Mouse (Mus musculus): ENCODE data around the gene Alcam. TPM values are rescaled to one million over a fixed set of nuclear protein-coding genes. Genes with fewer than 3 reads are reported as not detected.

Gene Alcam
- polyA plus RNA-seq, 1 experiment from 2014 or later: 35.2 TPM

- no peak overlapping the region for H3K4me2 ChIP-seq (ENCODE audit: low read length)
- no peaks in the 10 kb centered on the region for H3K36me3 ChIP-seq (ENCODE audit: control insufficient read depth, insufficient read depth, low read length)
- no peaks in the 10 kb centered on the region for H3K4me1 ChIP-seq (ENCODE audit: control insufficient read depth, insufficient read depth, low read length)
- H3K27ac ChIP-seq (ENCODE audit: low read length): no peak overlapping the region
- ATAC-seq: no peak
- H3K9me3 ChIP-seq (replicated peaks; ENCODE audit: control insufficient read depth, low read length, poor library complexity, severe bottlenecking): no peaks in the 10 kb centered on the region
- H3K27me3 ChIP-seq (ENCODE audit: control insufficient read depth, insufficient read depth, low read depth, low read length): no peaks in the 10 kb centered on the region
- 86% methylated on average over 4 of the region's 4 CpGs for WGBS
- no peak overlapping the region for H3K4me3 ChIP-seq (ENCODE audit: low read depth, low read length)
- no peak overlapping the region for H3K9ac ChIP-seq (ENCODE audit: low read depth, low read length)
These were observed 231.0 kb downstream of the Alcam start for GRCm38 (mm10) chr16:52222896-52223295.

GRCm38 (mm10) chr16:52219069-52219468 is 234.8 kb downstream of the Alcam start:
- ATAC-seq: no peak
- Histone ChIP-seq H3K4me3 (ENCODE audit: low read depth, low read length) (no peak overlapping the region), H3K4me1 (ENCODE audit: control insufficient read depth, insufficient read depth, low read length) (no peaks in the 10 kb centered on the region), H3K27me3 (ENCODE audit: control insufficient read depth, insufficient read depth, low read depth, low read length) (no peaks in the 10 kb centered on the region), H3K27ac (ENCODE audit: low read length) (no peak overlapping the region), H3K4me2 (ENCODE audit: low read length) (no peak overlapping the region), H3K36me3 (ENCODE audit: control insufficient read depth, insufficient read depth, low read length) (no peaks in the 10 kb centered on the region), H3K9me3 (replicated peaks; ENCODE audit: control insufficient read depth, low read length, poor library complexity, severe bottlenecking) (no peaks in the 10 kb centered on the region), H3K9ac (ENCODE audit: low read depth, low read length) (no peak overlapping the region)
- 25% methylated on average over 2 of the region's 2 CpGs for WGBS

- WGBS: 75% methylated on average over 8 of the region's 8 CpGs
- Histone ChIP-seq H3K9ac (ENCODE audit: low read depth, low read length) (no peak overlapping the region), H3K9me3 (replicated peaks; ENCODE audit: control insufficient read depth, low read length, poor library complexity, severe bottlenecking) (no peaks in the 10 kb centered on the region), H3K4me1 (ENCODE audit: control insufficient read depth, insufficient read depth, low read length) (no peaks in the 10 kb centered on the region), H3K4me3 (ENCODE audit: low read depth, low read length) (no peak overlapping the region), H3K4me2 (ENCODE audit: low read length) (no peak overlapping the region), H3K27me3 (ENCODE audit: control insufficient read depth, insufficient read depth, low read depth, low read length) (no peaks in the 10 kb centered on the region), H3K36me3 (ENCODE audit: control insufficient read depth, insufficient read depth, low read length) (no peaks in the 10 kb centered on the region), H3K27ac (ENCODE audit: low read length) (no peak overlapping the region)
- ATAC-seq: no peak
These were observed 242.8 kb downstream of the Alcam start for GRCm38 (mm10) chr16:52210844-52211606.

- Histone ChIP-seq H3K27ac (ENCODE audit: low read length) (no peak overlapping the region), H3K4me2 (ENCODE audit: low read length) (no peak overlapping the region), H3K27me3 (ENCODE audit: control insufficient read depth, insufficient read depth, low read depth, low read length) (no peaks in the 10 kb centered on the region), H3K9ac (ENCODE audit: low read depth, low read length) (no peak overlapping the region), H3K9me3 (replicated peaks; ENCODE audit: control insufficient read depth, low read length, poor library complexity, severe bottlenecking) (no peaks in the 10 kb centered on the region), H3K36me3 (ENCODE audit: control insufficient read depth, insufficient read depth, low read length) (peaks cover 9% of the 10 kb centered on the region; the same call in 1 of the 2 replicates), H3K4me3 (ENCODE audit: low read depth, low read length) (no peak overlapping the region), H3K4me1 (ENCODE audit: control insufficient read depth, insufficient read depth, low read length) (no peaks in the 10 kb centered on the region)
- ATAC-seq: no peak
- WGBS: 90% methylated on average over 7 of the region's 7 CpGs
These were observed 253.8 kb downstream of the Alcam start for GRCm38 (mm10) chr16:52200107-52200506.
